Mouse (Mus musculus) heart, embryonic 13.5 days (tissue): ENCODE results near the gene Arhgap23. TPM values are rescaled to one million over a fixed set of nuclear protein-coding genes. Genes with fewer than 3 reads are reported as not detected.

Experiments
- ATAC-seq: fragments of 200-750 bp; cut with Nextera tagmentation; 2 replicates; pipeline ENCODE4 v1.8.0; 2017; ENCODE audit warnings: moderate TSS enrichment; ENCODE audit not compliant: insufficient number of reproducible peaks, low FRiP score, low TSS enrichment; ENCODE audit errors: extremely low read depth
- H3K27ac ChIP-seq: fragments of 300-500 bp; sonication (generic); replicated peaks from 2 replicates; pipeline ENCODE4 v1.5.1; 2015; ENCODE audit warnings: moderate library complexity, mild to moderate bottlenecking, inconsistent platforms
- H3K27me3 ChIP-seq: fragments of 300-500 bp; sonication (generic); replicated peaks from 2 replicates; pipeline ENCODE4 v1.6.1; 2015; ENCODE audit warnings: mild to moderate bottlenecking, inconsistent platforms
- H3K36me3 ChIP-seq: fragments of 300-500 bp; sonication (generic); 2 replicates; pipeline ENCODE4 v1.6.1; 2015; ENCODE audit warnings: mild to moderate bottlenecking, inconsistent platforms
- H3K4me1 ChIP-seq: fragments of 300-500 bp; sonication (generic); 2 replicates; pipeline ENCODE4 v1.6.1; 2015; ENCODE audit warnings: inconsistent platforms
- H3K4me2 ChIP-seq: fragments of 300-500 bp; sonication (generic); 2 replicates; pipeline ENCODE4 v1.6.1; 2015; ENCODE audit warnings: inconsistent platforms, mild to moderate bottlenecking, moderate library complexity
- H3K4me3 ChIP-seq: fragments of 300-500 bp; sonication (generic); 2 replicates; pipeline ENCODE4 v1.5.1; 2015; ENCODE audit warnings: moderate library complexity, mild to moderate bottlenecking, inconsistent platforms
- H3K9ac ChIP-seq: fragments of 300-500 bp; sonication (generic); 2 replicates; pipeline ENCODE4 v1.6.1; 2015; ENCODE audit warnings: inconsistent platforms, mild to moderate bottlenecking, moderate library complexity
- H3K9me3 ChIP-seq: fragments of 300-500 bp; sonication (generic); 2 replicates; pipeline ENCODE4 v1.6.1; 2016; ENCODE audit warnings: inconsistent platforms
- WGBS: fragments of 180-500 bp; shearing (Covaris S2); methylation state at CpG from one replicate; pipeline ENCODE4 v1.1.7; 2015; ENCODE audit warnings: mixed read lengths; 5-methylcytosine and 5-hydroxymethylcytosine counted together
- polyA plus RNA-seq: library from polyadenylated mRNA; unstranded; fragments of >200 nt; fragmentation: Nextera tagmentation; extraction: Ambion mirVana; gene quantifications from 2 replicates; pipeline ENCODE4 v1.2.1, GENCODE M21; 2015

Gene Arhgap23
- polyA plus RNA-seq, 1 experiment from 2014 or later: 6.9 TPM

DNA sequence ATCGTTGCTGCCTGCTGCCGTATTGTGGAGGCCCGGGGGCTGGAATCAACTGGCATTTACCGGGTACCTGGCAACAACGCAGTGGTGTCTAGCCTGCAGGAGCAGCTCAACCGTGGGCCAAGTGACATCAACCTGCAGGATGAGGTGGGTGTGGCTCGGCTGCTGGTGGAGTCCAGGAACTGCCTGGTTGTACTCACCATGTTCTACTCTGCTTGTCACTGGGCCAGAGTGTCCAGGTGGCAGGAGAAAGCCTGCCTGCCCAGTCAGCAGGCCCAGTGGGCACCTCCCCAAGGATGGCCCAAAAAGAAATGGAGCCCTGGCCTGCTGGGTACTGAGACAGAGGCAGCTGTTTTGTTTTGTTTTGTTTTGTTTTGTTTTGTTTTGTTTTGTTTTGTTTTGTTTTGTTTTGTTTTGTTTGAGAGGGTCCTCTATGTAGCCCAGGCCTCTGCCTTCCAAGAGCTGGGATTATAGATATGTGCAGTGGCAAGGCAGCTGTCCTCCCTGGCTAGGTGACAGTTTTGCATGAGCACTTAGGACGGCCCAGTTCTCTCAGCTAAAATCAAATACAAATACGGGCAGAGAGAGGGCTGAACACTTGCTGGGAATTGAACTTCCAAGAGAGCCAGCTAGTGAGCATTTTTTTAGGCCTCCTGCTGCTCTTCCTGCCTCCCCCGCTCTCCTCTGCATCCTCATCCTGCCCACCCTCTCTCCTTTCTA, 51.3 kb downstream of the Arhgap23 start:
- no peak overlapping the region for H3K4me2 ChIP-seq
- WGBS: 81% methylated on average over 10 of the region's 10 CpGs
- peaks cover 99% of the 10 kb centered on the region for H3K36me3 ChIP-seq
- H3K4me3 ChIP-seq: no peak overlapping the region
- H3K9ac ChIP-seq: no peak overlapping the region
- no peaks in the 10 kb centered on the region for H3K27me3 ChIP-seq
- no peaks in the 10 kb centered on the region for H3K9me3 ChIP-seq
- H3K27ac ChIP-seq: no peak overlapping the region
- no peak for ATAC-seq
- H3K4me1 ChIP-seq: peaks cover 7% of the 10 kb centered on the region; the same call in 1 of the 2 replicates

DNA sequence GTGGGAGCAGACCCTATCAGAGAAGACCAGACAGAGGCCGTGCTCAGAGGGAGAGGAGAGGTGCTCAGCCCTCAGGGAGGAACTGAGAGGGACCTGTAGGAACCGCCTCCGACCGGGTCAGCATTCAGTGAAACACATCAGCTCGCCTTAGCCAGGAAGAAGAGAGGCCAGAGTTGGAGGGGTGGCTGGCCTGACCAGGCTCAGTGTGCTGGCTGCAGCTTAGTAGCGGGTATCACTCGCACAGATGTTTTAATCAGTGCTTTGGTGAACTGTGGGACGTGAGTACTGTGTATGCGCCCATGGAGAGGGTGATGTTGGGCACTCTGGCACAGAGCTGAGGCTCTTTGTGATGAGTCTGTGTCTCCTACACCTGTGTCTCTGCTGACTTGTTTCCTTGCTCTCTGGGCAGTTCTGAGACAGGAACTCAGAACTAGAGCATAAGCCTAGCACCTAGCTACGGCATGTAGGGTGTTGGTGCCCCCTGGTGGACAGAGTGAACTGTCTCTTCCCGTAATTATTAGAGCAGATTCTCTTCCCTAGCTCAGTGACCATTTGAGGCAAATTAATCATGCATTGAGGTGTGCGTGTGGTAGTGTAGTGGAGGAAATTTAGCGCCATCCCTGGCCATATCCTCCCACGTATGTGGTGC, 53.4 kb downstream of the Arhgap23 start:
- Histone ChIP-seq H3K4me3 (no peak overlapping the region), H3K27ac (peak overlapping the region; percentile 34; the same call in 1 of the 2 replicates), H3K4me2 (no peak overlapping the region), H3K36me3 (peaks cover 99% of the 10 kb centered on the region), H3K27me3 (no peaks in the 10 kb centered on the region), H3K9me3 (no peaks in the 10 kb centered on the region), H3K4me1 (peaks cover 7% of the 10 kb centered on the region; the same call in 1 of the 2 replicates), H3K9ac (0 out of 2 replicates have a peak overlapping the region, but pooled peaks have one; percentile 15)
- ATAC-seq: peak; percentile 11; the same call in 1 of the 2 replicates
- 47% methylated on average over 14 of the region's 14 CpGs for WGBS

DNA sequence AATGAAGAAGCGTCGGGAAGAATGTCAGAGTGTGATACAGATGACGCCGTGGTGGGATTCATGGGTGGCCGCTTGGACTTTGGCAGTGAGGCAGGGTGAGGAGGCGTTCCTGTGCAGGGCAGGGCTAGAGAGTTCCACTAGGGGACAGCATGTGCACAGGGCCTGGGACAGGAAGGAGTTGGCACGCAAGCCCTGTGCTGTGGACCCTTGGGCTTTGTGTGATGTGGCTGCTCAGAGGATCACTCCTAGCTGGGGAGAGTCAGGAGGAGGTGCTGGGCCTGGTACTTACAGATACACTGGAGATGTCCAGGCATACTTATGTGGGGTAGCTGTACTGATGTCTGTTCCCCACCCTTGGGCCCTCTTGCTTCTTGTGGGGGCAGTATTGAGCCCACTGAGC, 54.5 kb downstream of the Arhgap23 start:
- H3K9ac ChIP-seq: no peak overlapping the region
- no peak for ATAC-seq
- H3K36me3 ChIP-seq: peaks cover 99% of the 10 kb centered on the region
- peaks cover 7% of the 10 kb centered on the region; the same call in 1 of the 2 replicates for H3K4me1 ChIP-seq
- WGBS: 89% methylated on average over 7 of the region's 7 CpGs
- H3K4me3 ChIP-seq: no peak overlapping the region
- H3K4me2 ChIP-seq: no peak overlapping the region
- no peak overlapping the region for H3K27ac ChIP-seq
- H3K27me3 ChIP-seq: no peaks in the 10 kb centered on the region
- H3K9me3 ChIP-seq: no peaks in the 10 kb centered on the region

DNA sequence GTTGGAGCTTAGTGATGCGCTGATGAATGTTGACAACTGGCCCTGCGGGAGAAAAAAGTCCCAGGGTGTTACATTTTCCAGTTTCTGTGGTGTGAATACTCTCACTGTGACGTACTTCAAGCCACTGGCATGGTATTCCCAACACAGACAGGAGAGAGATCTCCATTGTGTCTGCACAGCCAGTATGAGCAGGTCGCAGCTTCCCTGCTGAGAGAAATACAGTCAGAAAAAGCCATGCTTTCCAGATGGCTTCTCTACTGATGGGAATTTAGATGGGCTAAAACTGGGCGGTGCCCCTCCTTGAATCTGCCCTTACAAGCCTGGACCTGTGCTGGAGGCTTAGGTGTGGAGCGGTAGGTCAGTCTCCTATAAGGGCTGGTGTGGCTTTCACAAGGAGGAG, 55.9 kb downstream of the Arhgap23 start:
- Histone ChIP-seq H3K4me1 (peaks cover 7% of the 10 kb centered on the region; the same call in 1 of the 2 replicates), H3K4me2 (no peak overlapping the region), H3K27ac (no peak overlapping the region), H3K36me3 (peaks cover 99% of the 10 kb centered on the region), H3K4me3 (no peak overlapping the region), H3K27me3 (no peaks in the 10 kb centered on the region), H3K9me3 (no peaks in the 10 kb centered on the region), H3K9ac (no peak overlapping the region)
- ATAC-seq: no peak
- 88% methylated on average over 6 of the region's 6 CpGs for WGBS

DNA sequence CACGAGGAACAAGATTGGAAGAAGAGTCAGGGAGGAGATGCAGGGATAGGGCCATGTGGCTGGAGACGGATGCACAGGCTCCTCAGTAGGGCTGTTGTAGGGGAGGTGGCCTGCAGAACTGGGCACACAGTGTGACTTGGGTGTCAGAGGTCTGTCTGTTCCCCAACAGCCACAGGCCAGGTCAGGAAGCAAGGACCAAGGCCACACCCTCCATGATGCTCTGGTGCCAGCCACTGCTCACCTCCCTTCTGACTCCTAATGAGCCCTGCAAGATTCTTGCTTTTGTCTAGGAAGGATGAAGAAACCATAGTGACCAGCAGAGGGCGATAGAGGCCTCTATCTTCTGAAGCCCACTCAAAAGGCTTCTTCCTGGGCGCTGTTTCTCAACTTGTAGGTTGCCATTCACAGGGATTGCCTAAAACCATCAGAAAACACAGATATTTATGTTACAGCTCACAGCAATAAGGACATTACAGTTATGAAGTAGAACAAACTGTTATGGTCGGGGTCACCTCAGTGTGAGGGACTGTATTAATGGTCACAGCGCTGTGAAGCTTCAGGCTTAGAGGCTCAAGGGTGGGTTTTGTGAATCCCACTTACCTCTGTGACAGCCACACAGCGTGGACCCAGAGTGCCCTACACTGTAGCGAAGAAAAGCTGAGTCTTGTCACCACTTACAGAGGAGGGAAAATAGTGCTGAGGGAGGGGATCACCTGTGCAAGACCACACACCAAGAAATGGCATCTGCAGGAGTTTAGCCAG, 61.2 kb downstream of the Arhgap23 start:
- Histone ChIP-seq H3K27ac (no peak overlapping the region), H3K27me3 (no peaks in the 10 kb centered on the region), H3K4me2 (no peak overlapping the region), H3K4me3 (no peak overlapping the region), H3K4me1 (0 out of 2 replicates have a peak, but pooled peaks cover 3% of the 10 kb centered on the region), H3K9me3 (no peaks in the 10 kb centered on the region), H3K36me3 (peaks cover 100% of the 10 kb centered on the region), H3K9ac (no peak overlapping the region)
- 69% methylated on average over 8 of the region's 8 CpGs for WGBS
- ATAC-seq: no peak

DNA sequence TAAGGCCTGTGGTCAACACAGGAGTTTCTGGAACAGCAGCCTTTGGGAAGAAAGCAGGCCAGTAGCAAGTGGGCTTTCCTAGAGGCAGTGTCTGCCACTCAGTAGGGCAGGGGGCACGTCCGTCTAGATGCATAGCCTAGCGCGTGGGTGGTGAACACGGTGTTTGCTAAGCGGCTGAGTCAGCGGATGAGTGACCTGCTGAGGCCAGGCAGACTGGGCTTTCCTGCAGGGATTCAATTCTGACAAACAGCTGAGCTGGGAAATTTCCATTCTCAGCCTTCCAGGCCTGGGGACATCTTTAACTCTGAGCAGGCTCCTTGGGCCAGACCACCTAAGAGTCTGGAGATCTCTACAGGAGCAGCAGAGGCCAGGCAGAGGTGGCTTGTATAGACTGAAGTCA, 62.1 kb downstream of the Arhgap23 start:
- no peak for ATAC-seq
- WGBS: 82% methylated on average over 7 of the region's 7 CpGs
- no peak overlapping the region for H3K27ac ChIP-seq
- H3K4me3 ChIP-seq: no peak overlapping the region
- no peaks in the 10 kb centered on the region for H3K27me3 ChIP-seq
- no peaks in the 10 kb centered on the region for H3K9me3 ChIP-seq
- H3K4me2 ChIP-seq: no peak overlapping the region
- 0 out of 2 replicates have a peak, but pooled peaks cover 3% of the 10 kb centered on the region for H3K4me1 ChIP-seq
- H3K9ac ChIP-seq: no peak overlapping the region
- peaks cover 100% of the 10 kb centered on the region for H3K36me3 ChIP-seq

DNA sequence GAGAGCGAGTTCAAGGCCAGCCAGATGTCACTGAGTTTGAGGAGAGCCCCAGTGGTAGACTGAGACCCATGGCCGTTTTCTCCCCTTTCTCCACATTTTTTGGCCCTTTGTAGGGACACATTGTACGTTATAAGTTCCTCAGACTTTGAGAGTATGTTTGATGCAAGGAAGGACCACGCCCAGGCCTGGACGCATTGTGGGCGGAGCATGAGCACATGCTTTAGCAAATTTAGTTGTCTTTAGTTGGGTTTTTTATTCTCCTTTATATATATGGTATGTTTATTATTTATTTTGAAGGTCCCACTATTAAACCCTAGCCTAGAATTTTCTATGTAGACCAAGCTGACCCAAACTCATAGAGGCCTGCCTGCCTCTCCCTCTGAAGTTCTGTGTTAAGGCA, 63.0 kb downstream of the Arhgap23 start:
- 87% methylated on average over 6 of the region's 6 CpGs for WGBS
- no peak for ATAC-seq
- peaks cover 100% of the 10 kb centered on the region for H3K36me3 ChIP-seq

DNA sequence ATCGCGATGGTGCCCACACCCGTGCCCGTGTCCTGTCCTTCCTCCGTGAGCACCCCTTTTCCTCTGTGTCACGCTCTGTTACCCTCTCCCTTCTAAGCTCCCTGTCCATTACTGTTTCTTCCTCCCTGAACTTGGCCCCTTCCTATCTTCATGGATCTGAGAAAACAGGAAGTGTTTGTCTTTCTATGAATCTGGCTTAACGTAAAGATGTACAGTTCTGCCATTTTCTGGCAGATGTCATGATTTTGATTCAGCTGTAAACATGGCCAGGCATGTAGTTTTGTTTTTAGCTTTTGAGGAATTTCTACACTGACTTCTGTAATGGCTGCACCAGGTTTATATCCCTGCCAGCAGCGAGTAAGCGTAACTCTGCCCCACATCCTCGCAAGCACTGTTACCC, 63.8 kb downstream of the Arhgap23 start:
- Histone ChIP-seq H3K27ac (no peak overlapping the region), H3K9me3 (no peaks in the 10 kb centered on the region), H3K36me3 (peaks cover 98% of the 10 kb centered on the region), H3K4me3 (no peak overlapping the region), H3K4me2 (no peak overlapping the region), H3K4me1 (0 out of 2 replicates have a peak, but pooled peaks cover 3% of the 10 kb centered on the region), H3K27me3 (no peaks in the 10 kb centered on the region), H3K9ac (peak overlapping the region; percentile 19; the same call in 1 of the 2 replicates)
- WGBS: 89% methylated on average over 10 of the region's 10 CpGs
- no peak for ATAC-seq

More for the DNA sequence above, 63.0 kb downstream of the Arhgap23 start:
- H3K4me2 ChIP-seq: no peak overlapping the region
- no peaks in the 10 kb centered on the region for H3K27me3 ChIP-seq
- H3K9me3 ChIP-seq: no peaks in the 10 kb centered on the region
- 0 out of 2 replicates have a peak, but pooled peaks cover 3% of the 10 kb centered on the region for H3K4me1 ChIP-seq
- no peak overlapping the region for H3K4me3 ChIP-seq
- no peak overlapping the region for H3K9ac ChIP-seq
- H3K27ac ChIP-seq: no peak overlapping the region

DNA sequence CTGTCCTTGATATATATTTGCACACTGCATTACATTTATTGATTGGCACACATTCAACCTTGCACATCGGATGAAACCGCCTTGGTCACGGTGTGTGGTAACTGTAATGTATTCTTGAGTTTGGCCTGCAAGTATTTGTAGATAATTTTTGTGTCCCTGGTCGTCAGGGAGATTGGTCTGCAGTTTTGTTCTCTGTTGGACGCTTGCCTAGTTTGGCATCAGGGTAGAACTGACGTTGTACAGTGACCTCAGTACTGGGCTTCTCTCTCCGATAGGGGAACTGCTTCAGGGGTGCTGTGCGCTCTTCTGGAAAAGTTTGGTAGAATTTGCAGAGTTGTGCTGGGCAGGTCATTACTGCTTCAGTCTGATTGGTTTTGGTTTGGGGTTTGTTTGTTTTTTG, 64.5 kb downstream of the Arhgap23 start:
- Histone ChIP-seq H3K4me3 (no peak overlapping the region), H3K27me3 (no peaks in the 10 kb centered on the region), H3K4me2 (no peak overlapping the region), H3K36me3 (peaks cover 98% of the 10 kb centered on the region), H3K27ac (no peak overlapping the region), H3K9ac (no peak overlapping the region), H3K4me1 (0 out of 2 replicates have a peak, but pooled peaks cover 3% of the 10 kb centered on the region), H3K9me3 (no peaks in the 10 kb centered on the region)
- WGBS: 64% methylated on average over 8 of the region's 8 CpGs
- ATAC-seq: no peak

DNA sequence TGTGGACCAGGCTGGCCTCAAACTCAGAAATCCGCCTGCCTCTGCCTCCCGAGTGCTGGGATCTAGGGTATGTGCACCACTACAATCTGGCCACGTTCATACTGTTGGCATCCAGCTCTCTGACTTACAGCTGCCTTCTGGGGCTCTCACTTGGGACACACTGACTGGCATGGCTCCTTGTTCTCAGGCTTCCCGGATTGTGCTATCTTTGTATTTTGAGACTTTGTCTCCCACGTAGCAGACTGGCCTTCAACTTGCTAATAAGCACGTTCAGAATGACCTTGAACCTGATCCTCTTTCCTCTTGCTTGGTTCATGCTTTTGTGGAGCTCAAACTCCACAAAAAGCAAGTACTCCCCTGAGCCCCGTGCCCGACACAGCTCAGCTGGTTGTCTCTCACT, 70.3 kb downstream of the Arhgap23 start:
- no peaks in the 10 kb centered on the region for H3K27me3 ChIP-seq
- WGBS: 63% methylated on average over 8 of the region's 8 CpGs
- H3K9ac ChIP-seq: 0 out of 2 replicates have a peak overlapping the region, but pooled peaks have one; percentile 4
- ATAC-seq: no peak
- no peak overlapping the region for H3K4me3 ChIP-seq
- H3K9me3 ChIP-seq: no peaks in the 10 kb centered on the region
- 0 out of 2 replicates have a peak overlapping the region, but pooled peaks have one; percentile 24 for H3K27ac ChIP-seq
- no peak overlapping the region for H3K4me2 ChIP-seq
- H3K36me3 ChIP-seq: peaks cover 97% of the 10 kb centered on the region
- peaks cover 3% of the 10 kb centered on the region; the same call in 1 of the 2 replicates for H3K4me1 ChIP-seq

DNA sequence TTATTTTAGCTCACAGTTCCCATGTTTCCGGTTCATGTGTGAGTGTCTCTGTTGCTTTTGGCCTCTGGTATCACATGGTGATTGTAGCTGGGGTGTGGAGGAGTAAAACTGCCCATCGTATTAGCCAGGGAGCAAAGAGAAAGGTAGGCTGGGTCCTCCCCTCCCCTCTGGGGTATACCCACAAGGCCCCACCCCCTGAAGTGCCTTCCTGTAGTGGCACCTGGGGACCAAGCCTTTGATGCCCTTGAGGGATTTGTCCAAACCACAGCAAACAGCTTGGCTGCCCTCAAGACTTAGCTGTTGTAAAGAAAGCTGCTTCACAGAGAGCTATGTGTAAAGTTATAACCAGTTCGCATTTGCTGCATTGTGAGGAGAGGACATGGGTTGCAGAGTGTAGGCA, 72.3 kb downstream of the Arhgap23 start:
- no peaks in the 10 kb centered on the region for H3K9me3 ChIP-seq
- no peaks in the 10 kb centered on the region for H3K27me3 ChIP-seq
- no peak overlapping the region for H3K4me2 ChIP-seq
- WGBS: 59% methylated on average over 3 of the region's 3 CpGs
- no peak for ATAC-seq
- H3K27ac ChIP-seq: no peak overlapping the region
- H3K4me1 ChIP-seq: peaks cover 3% of the 10 kb centered on the region; the same call in 1 of the 2 replicates
- H3K9ac ChIP-seq: no peak overlapping the region
- H3K4me3 ChIP-seq: no peak overlapping the region
- H3K36me3 ChIP-seq: peaks cover 97% of the 10 kb centered on the region
